Mouse (Mus musculus): ENCODE data around the gene Gm38431. TPM values are rescaled to one million over a fixed set of nuclear protein-coding genes. Genes with fewer than 3 reads are reported as not detected.
A peak's percentile ranks its signal among the peaks of the same experiment; 100 is the strongest.

The Gm38431 gene
- polyA plus RNA-seq, 2 experiments = 0.91 to 2.4 TPM

- Histone ChIP-seq H3K4me2 (ENCODE audit: low read depth) (no peak overlapping the region), H3K9ac (replicated peaks) (no peak overlapping the region), H3K27me3 (ENCODE audit: control insufficient read depth, insufficient read depth, low read length) (peaks cover under 1% of the 10 kb centered on the region), H3K27ac (peak overlapping the region; percentile 23; the same call in 1 of the 2 replicates), H3K4me3 (ENCODE audit: insufficient read depth in 1 of 2, low read depth in 2 of 2, low read length in 2 of 2) (no peak overlapping the region), H3K4me1 (replicated peaks; ENCODE audit: control insufficient read depth in 2 of 2, insufficient read depth in 2 of 2, low read length in 1 of 2) (peaks cover 20 to 21% of the 10 kb centered on the region in 2 experiments), H3K36me3 (replicated peaks; ENCODE audit: control insufficient read depth, insufficient read depth, low read depth) (no peaks in the 10 kb centered on the region), H3K9me3 (ENCODE audit: control insufficient read depth, low read length) (no peaks in the 10 kb centered on the region)
- TF ChIP-seq CTCF (IDR thresholded peaks at IDR 0.05; ENCODE audit: low read depth) = no peak
- no peak for TF ChIP-seq EP300 (IDR thresholded peaks at IDR 0.05; ENCODE audit: low read depth)
- WGBS (ENCODE audit: insufficient replicate concordance) = 84% methylated on average over 12 of the region's 12 CpGs
- ATAC-seq (ENCODE audit: insufficient read depth) = no peak
- no peak for DNase-seq (ENCODE audit: low read depth in 3 of 3, low spot score in 3 of 3)
These were observed 64.9 kb downstream of the Gm38431 start for GRCm38 (mm10) chr9:21026849-21027248.

- H3K9ac ChIP-seq (replicated peaks) = no peak overlapping the region
- no peaks in the 10 kb centered on the region for H3K9me3 ChIP-seq (ENCODE audit: control insufficient read depth, low read length)
- no peaks in the 10 kb centered on the region for H3K27me3 ChIP-seq (ENCODE audit: control insufficient read depth, insufficient read depth, low read length)
- no peak overlapping the region for H3K4me3 ChIP-seq (ENCODE audit: insufficient read depth in 1 of 2, low read depth in 2 of 2, low read length in 2 of 2)
- H3K4me2 ChIP-seq (ENCODE audit: low read depth) = no peak overlapping the region
- peaks cover 15 to 17% of the 10 kb centered on the region in 2 experiments for H3K4me1 ChIP-seq (replicated peaks; ENCODE audit: control insufficient read depth in 2 of 2, insufficient read depth in 2 of 2, low read length in 1 of 2)
- ATAC-seq (ENCODE audit: insufficient read depth) = no peak
- WGBS (ENCODE audit: insufficient replicate concordance) = 80% methylated on average over 19 of the region's 19 CpGs
- no peak for DNase-seq (ENCODE audit: low read depth in 3 of 3, low spot score in 3 of 3)
- H3K36me3 ChIP-seq (replicated peaks; ENCODE audit: control insufficient read depth, insufficient read depth, low read depth) = no peaks in the 10 kb centered on the region
- TF ChIP-seq CTCF (IDR thresholded peaks at IDR 0.05; ENCODE audit: low read depth) = no peak
- TF ChIP-seq EP300 (IDR thresholded peaks at IDR 0.05; ENCODE audit: low read depth) = no peak
- H3K27ac ChIP-seq = no peak overlapping the region
These were observed 66.5 kb downstream of the Gm38431 start for GRCm38 (mm10) chr9:21025258-21025810.

- no peaks in the 10 kb centered on the region; the same call in 1 of the 2 replicates for H3K27me3 ChIP-seq (ENCODE audit: control insufficient read depth, insufficient read depth, low read length)
- WGBS (ENCODE audit: insufficient replicate concordance) = 68% methylated on average over 1 of the region's 1 CpGs
- H3K4me1 ChIP-seq (replicated peaks; ENCODE audit: control insufficient read depth in 2 of 2, insufficient read depth in 2 of 2, low read length in 1 of 2) = peaks cover 3 to 5% of the 10 kb centered on the region in 2 experiments
- no peak for ATAC-seq (ENCODE audit: insufficient read depth)
- no peak for DNase-seq (ENCODE audit: low read depth in 3 of 3, low spot score in 3 of 3)
- no peak overlapping the region for H3K27ac ChIP-seq
- no peaks in the 10 kb centered on the region for H3K9me3 ChIP-seq (ENCODE audit: control insufficient read depth, low read length)
- peak; percentile 41 for TF ChIP-seq CTCF (IDR thresholded peaks at IDR 0.05; ENCODE audit: low read depth)
- no peak for TF ChIP-seq EP300 (IDR thresholded peaks at IDR 0.05; ENCODE audit: low read depth)
- no peak overlapping the region for H3K9ac ChIP-seq (replicated peaks)
- H3K4me3 ChIP-seq (ENCODE audit: insufficient read depth in 1 of 2, low read depth in 2 of 2, low read length in 2 of 2) = no peak overlapping the region
- H3K36me3 ChIP-seq (replicated peaks; ENCODE audit: control insufficient read depth, insufficient read depth, low read depth) = no peaks in the 10 kb centered on the region
- H3K4me2 ChIP-seq (ENCODE audit: low read depth) = no peak overlapping the region
These were observed 69.1 kb downstream of the Gm38431 start for GRCm38 (mm10) chr9:21022726-21023125.

- Histone ChIP-seq H3K4me2 (ENCODE audit: low read depth) (no peak overlapping the region), H3K27me3 (ENCODE audit: control insufficient read depth, insufficient read depth, low read length) (peaks cover 3% of the 10 kb centered on the region), H3K9ac (replicated peaks) (no peak overlapping the region), H3K9me3 (ENCODE audit: control insufficient read depth, low read length) (no peaks in the 10 kb centered on the region), H3K27ac (no peak overlapping the region), H3K4me3 (ENCODE audit: insufficient read depth in 1 of 2, low read depth in 2 of 2, low read length in 2 of 2) (no peak overlapping the region), H3K36me3 (replicated peaks; ENCODE audit: control insufficient read depth, insufficient read depth, low read depth) (no peaks in the 10 kb centered on the region), H3K4me1 (replicated peaks; ENCODE audit: control insufficient read depth in 2 of 2, insufficient read depth in 2 of 2, low read length in 1 of 2) (peaks cover 2 to 3% of the 10 kb centered on the region in 2 experiments; a peak in 2 of 4 replicates)
- no peak for ATAC-seq (ENCODE audit: insufficient read depth)
- TF ChIP-seq EP300 (IDR thresholded peaks at IDR 0.05; ENCODE audit: low read depth) (no peak), CTCF (IDR thresholded peaks at IDR 0.05; ENCODE audit: low read depth) (no peak)
- no peak for DNase-seq (ENCODE audit: low read depth in 3 of 3, low spot score in 3 of 3)
- WGBS (ENCODE audit: insufficient replicate concordance) = 69% methylated on average over 6 of the region's 6 CpGs
These were observed 69.5 kb downstream of the Gm38431 start for GRCm38 (mm10) chr9:21022288-21022687.

- H3K9ac ChIP-seq (replicated peaks) = no peak overlapping the region
- peaks cover 13% of the 10 kb centered on the region for H3K27me3 ChIP-seq (ENCODE audit: control insufficient read depth, insufficient read depth, low read length)
- no peak overlapping the region for H3K4me3 ChIP-seq (ENCODE audit: insufficient read depth in 1 of 2, low read depth in 2 of 2, low read length in 2 of 2)
- TF ChIP-seq EP300 (IDR thresholded peaks at IDR 0.05; ENCODE audit: low read depth) (no peak), CTCF (IDR thresholded peaks at IDR 0.05; ENCODE audit: low read depth) (no peak)
- no peak overlapping the region for H3K27ac ChIP-seq
- peaks cover 3 to 10% of the 10 kb centered on the region in 2 experiments; a peak in 3 of 4 replicates for H3K4me1 ChIP-seq (replicated peaks; ENCODE audit: control insufficient read depth in 2 of 2, insufficient read depth in 2 of 2, low read length in 1 of 2)
- H3K36me3 ChIP-seq (replicated peaks; ENCODE audit: control insufficient read depth, insufficient read depth, low read depth) = no peaks in the 10 kb centered on the region
- ATAC-seq (ENCODE audit: insufficient read depth) = no peak
- WGBS (ENCODE audit: insufficient replicate concordance) = 72% methylated on average over 3 of the region's 3 CpGs
- H3K9me3 ChIP-seq (ENCODE audit: control insufficient read depth, low read length) = no peaks in the 10 kb centered on the region
- H3K4me2 ChIP-seq (ENCODE audit: low read depth) = no peak overlapping the region
- no peak for DNase-seq (ENCODE audit: low read depth in 3 of 3, low spot score in 3 of 3)
These were observed 70.4 kb downstream of the Gm38431 start for GRCm38 (mm10) chr9:21021363-21021762.
